ENCODE assay signal across 10 mouse cellular contexts in the genomic region with DNA sequence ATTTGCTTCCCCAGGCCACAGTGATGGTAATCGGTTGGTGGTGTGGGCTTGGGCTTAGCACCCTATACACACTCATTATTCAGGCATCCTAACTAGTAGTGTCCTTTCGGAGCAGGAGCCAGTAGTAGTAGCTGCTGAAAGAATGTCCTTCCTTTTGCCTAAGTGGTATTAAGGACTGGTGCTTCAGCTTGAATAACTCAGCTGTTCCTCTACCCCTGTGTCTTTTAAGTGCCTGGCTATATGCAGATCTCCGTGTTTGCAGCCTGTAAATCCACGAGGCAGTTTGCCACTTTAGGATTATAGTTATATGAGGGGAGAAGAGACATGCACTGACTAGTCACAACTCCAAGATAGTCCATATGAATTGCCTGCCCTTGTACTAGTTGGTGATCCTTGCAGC. TPM values are rescaled to one million over a fixed set of nuclear protein-coding genes. Genes with fewer than 3 reads are reported as not detected.
A peak's percentile ranks its signal among the peaks of the same experiment; 100 is the strongest.
DNase-seq lines count a peak whose midpoint lies in the region; ATAC-seq and TF ChIP-seq lines count a peak whose summit lies in the region.
"Had no signal": no experiment of that assay in that cellular context is flagged by ENCODE, and none has a peak within 500 bp of the region (broad histone marks: within the 10 kb centered on the region; RNA-seq: fewer than 3 reads in every experiment).

No protein-coding gene starts in this region.

- no peak for ATAC-seq in heart, embryonic 15.5 days (replicated peaks; ENCODE audit: insufficient number of reproducible peaks, insufficient read depth, low FRiP score, low read depth)
- no peak for ATAC-seq in liver, embryonic 12.5 days
- ATAC-seq in intestine, embryonic 15.5 days, result no peak

- no peaks in the 10 kb centered on the region for H3K9me3 ChIP-seq in heart, embryonic 15.5 days (replicated peaks)
- no peaks in the 10 kb centered on the region for H3K9me3 ChIP-seq in liver, embryonic 12.5 days (replicated peaks)
- no peaks in the 10 kb centered on the region for H3K9me3 ChIP-seq in intestine, embryonic 15.5 days
- H3K9me3 ChIP-seq: forebrain, embryonic 12.5 days had no signal

- no peaks in the 10 kb centered on the region for H3K36me3 ChIP-seq in heart, embryonic 15.5 days
- H3K36me3 ChIP-seq in liver, embryonic 12.5 days, result peaks cover 2% of the 10 kb centered on the region; the same call in 1 of the 2 replicates
- H3K36me3 ChIP-seq in intestine, embryonic 15.5 days, result 0 out of 2 replicates have a peak, but pooled peaks cover 3% of the 10 kb centered on the region
- H3K36me3 ChIP-seq in myocyte (ENCODE audit: control insufficient read depth, insufficient read depth), result peaks cover 4% of the 10 kb centered on the region

- H3ac ChIP-seq in myocyte (ENCODE audit: control insufficient read depth, insufficient read length), result no peak overlapping the region

- H3K79me2 ChIP-seq in myocyte (ENCODE audit: control insufficient read depth, insufficient read depth), result no peaks in the 10 kb centered on the region

- peak overlapping the region; percentile 89 for H3K27ac ChIP-seq in heart, embryonic 15.5 days
- 0 out of 2 replicates have a peak overlapping the region, but pooled peaks have one; percentile 68 for H3K27ac ChIP-seq in liver, embryonic 12.5 days
- H3K27ac ChIP-seq in intestine, embryonic 15.5 days, result peak overlapping the region; percentile 52
- H3K27ac ChIP-seq: forebrain, embryonic 12.5 days had no signal

- no peak overlapping the region; the same call in 1 of the 2 replicates for H3K9ac ChIP-seq in heart, embryonic 15.5 days
- no peak overlapping the region for H3K9ac ChIP-seq in liver, embryonic 12.5 days
- H3K9ac ChIP-seq in intestine, embryonic 15.5 days, result no peak overlapping the region
- H3K9ac ChIP-seq: forebrain, embryonic 12.5 days had no signal

- no peak for DNase-seq in heart, postnatal 36 days
- no peak for DNase-seq in liver
- DNase-seq in adrenal gland, postnatal 10 days, result no peak
- DNase-seq in adrenal gland, adult (ENCODE audit: inconsistent age in 2 of 2, low spot score in 1 of 2), result no peak
- DNase-seq: embryo, embryonic 11 days had no signal

- WGBS in heart, embryonic 15.5 days, result 48% methylated on average over 4 of the region's 4 CpGs
- WGBS in liver, embryonic 12.5 days (ENCODE audit: insufficient replicate concordance), result 75% methylated on average over 4 of the region's 4 CpGs
- 81% methylated on average over 4 of the region's 4 CpGs for WGBS in intestine, embryonic 15.5 days

- TF ChIP-seq POLR2A in myocyte (IDR thresholded peaks at IDR 0.05; ENCODE audit: insufficient read length, low read depth), result no peak

- H3K27me3 ChIP-seq in heart, embryonic 15.5 days, result no peaks in the 10 kb centered on the region
- 0 out of 2 replicates have a peak, but pooled peaks cover 3% of the 10 kb centered on the region for H3K27me3 ChIP-seq in liver, embryonic 12.5 days (replicated peaks)
- no peaks in the 10 kb centered on the region for H3K27me3 ChIP-seq in intestine, embryonic 15.5 days (replicated peaks)
- no peaks in the 10 kb centered on the region for H3K27me3 ChIP-seq in myocyte (ENCODE audit: control insufficient read depth, insufficient read depth, insufficient read length)
- H3K27me3 ChIP-seq: forebrain, embryonic 12.5 days had no signal

- no peak overlapping the region for H3K4me2 ChIP-seq in heart, embryonic 15.5 days
- no peak overlapping the region for H3K4me2 ChIP-seq in liver, embryonic 12.5 days
- H3K4me2 ChIP-seq in intestine, embryonic 15.5 days (replicated peaks), result no peak overlapping the region
- H3K4me2 ChIP-seq in myocyte (ENCODE audit: low read depth), result peak overlapping the region; percentile 20
- H3K4me2 ChIP-seq: forebrain, embryonic 12.5 days had no signal

- H3K4me1 ChIP-seq in heart, embryonic 15.5 days (replicated peaks), result peaks cover 97% of the 10 kb centered on the region
- peaks cover 75% of the 10 kb centered on the region for H3K4me1 ChIP-seq in liver, embryonic 12.5 days
- peaks cover 53% of the 10 kb centered on the region for H3K4me1 ChIP-seq in intestine, embryonic 15.5 days (replicated peaks)

- no peak overlapping the region for H3K4me3 ChIP-seq in heart, embryonic 15.5 days
- no peak overlapping the region for H3K4me3 ChIP-seq in liver, embryonic 12.5 days
- no peak overlapping the region for H3K4me3 ChIP-seq in intestine, embryonic 15.5 days (replicated peaks)
- no peak overlapping the region for H3K4me3 ChIP-seq in myocyte
- H3K4me3 ChIP-seq: forebrain, embryonic 12.5 days had no signal

- intact Hi-C loops in heart, postnatal 36 days (cut with DNase I), result no loop called here

TF ChIP-seq in myocyte, 11 proteins besides CTCF, POLR2A, EP300 and RAD21:
- no peak for TF ChIP-seq POLR2AphosphoS2 (IDR thresholded peaks at IDR 0.05; ENCODE audit: insufficient read length, low read depth)
- TF ChIP-seq TCF12 (IDR thresholded peaks at IDR 0.05; ENCODE audit: insufficient read depth, poor library complexity, severe bottlenecking), result no peak
- peak in 1 of 3 experiments; percentile 44 for TF ChIP-seq MYOG (IDR thresholded peaks at IDR 0.05; ENCODE audit: control insufficient read depth in 1 of 3, insufficient read depth in 1 of 3, insufficient read length in 2 of 3, low read depth in 2 of 3)

RNA-seq across cellular contexts. Expression of gene Timp3, which starts 38.9 kb away (rescaled TPM):
- polyA plus RNA-seq in heart, embryonic 15.5 days (2015; fragmentation: Nextera tagmentation; extraction: Ambion mirVana), result 78.8 and 81.2 TPM in 2 replicates
- total RNA-seq in heart, postnatal 36 days (2021), result 100 to 1,000 TPM; 165 to 209 TPM
- 16.3 and 17.0 TPM in 2 replicates for polyA plus RNA-seq in liver, embryonic 12.5 days (2016; fragmentation: Nextera tagmentation; extraction: Ambion mirVana)
- 44.6 and 46.9 TPM in 2 replicates for polyA plus RNA-seq in intestine, embryonic 15.5 days (2015; fragmentation: Nextera tagmentation; extraction: Ambion mirVana)
- 18.7 TPM for polyA plus RNA-seq in myocyte (2012; fragmentation: generic; extraction: Trizol)
- 100 to 1,000 TPM; 209 to 211 TPM for total RNA-seq in adrenal gland, postnatal 10 days (2021)
